Mouse (Mus musculus): ENCODE results near the gene Hormad1.

The Hormad1 gene

DNA sequence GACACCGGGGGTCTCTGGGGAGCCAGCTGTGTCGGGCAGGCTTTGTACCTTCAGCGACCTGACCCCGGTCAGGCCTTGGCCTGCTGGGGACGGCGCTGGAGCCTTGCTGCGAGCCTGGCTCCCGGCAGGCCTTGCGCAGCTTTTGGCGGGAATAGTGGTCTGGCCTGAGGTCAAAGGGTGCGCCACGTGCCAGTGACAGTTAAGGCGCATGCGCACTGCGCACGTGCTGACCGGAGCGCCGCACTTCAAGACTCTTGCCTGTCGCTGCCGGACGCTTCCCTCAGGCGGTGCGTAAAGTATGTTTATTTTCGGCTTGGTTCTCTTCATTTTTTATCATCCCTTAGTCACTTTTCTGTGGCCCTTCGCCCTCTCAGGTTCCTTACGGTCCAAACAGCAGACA is at the start of gene Hormad1:
Gene Hormad1, plus strand, starts transcription at position 241 of the 400 bp plus-strand sequence.
- DNase-seq (ENCODE audit: low read depth, low spot score), result no peak

DNA sequence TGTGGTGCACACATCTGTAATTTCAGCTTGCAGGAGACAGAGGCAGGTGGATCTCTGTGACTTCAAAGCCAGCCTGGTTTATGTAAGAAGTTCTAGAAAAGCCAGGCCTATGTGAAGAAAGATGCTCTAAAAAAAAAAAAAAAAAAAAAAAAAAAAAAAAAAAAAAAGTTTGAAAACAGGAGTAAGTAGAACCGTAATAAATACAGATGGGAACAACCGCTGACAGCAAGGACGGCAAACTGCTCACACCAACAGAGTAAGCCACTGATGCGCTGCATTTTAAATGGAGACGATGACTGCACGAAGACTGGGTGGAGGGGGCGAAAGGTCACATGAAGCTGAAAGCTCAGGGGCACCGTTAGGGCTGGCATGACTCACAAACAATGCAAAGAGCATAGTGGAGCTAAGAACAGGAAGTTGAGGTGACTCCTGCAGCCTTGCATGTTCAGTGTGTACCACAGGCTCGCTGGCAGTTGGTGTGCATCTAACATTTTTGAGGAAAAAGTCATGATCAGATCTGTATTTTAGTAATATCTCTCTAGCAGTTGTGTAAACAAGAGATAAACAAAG is 47.8 kb upstream of the Hormad1 start:
- peak; percentile 81 for DNase-seq (ENCODE audit: low read depth, low spot score)

DNA sequence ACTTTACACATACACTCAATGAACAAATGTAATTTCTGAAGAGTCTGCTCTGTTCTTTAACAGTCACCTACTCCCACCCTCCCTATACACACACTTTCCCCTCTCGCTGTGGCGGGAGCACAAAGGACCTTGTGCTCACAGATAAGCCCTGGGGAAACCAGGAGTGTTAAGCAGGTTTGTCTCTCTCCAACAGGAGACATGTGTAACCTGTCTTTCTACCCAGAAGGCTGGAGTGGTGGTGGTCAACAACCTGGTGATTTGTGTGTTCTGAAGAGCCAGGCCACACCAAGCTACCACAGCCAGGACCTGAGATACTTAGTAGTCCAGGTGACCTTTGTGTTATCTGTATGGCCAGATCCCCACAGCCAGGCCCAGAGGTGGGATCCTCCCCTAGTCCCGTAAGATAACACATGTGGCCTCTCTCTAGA is 42.8 kb upstream of the Hormad1 start:
- DNase-seq (ENCODE audit: low read depth, low spot score), result no peak

GRCm38 (mm10) chr3:95517493-95517898 is 42.0 kb upstream of the Hormad1 start:
- peak; percentile 83 for DNase-seq (ENCODE audit: low read depth, low spot score)

DNA sequence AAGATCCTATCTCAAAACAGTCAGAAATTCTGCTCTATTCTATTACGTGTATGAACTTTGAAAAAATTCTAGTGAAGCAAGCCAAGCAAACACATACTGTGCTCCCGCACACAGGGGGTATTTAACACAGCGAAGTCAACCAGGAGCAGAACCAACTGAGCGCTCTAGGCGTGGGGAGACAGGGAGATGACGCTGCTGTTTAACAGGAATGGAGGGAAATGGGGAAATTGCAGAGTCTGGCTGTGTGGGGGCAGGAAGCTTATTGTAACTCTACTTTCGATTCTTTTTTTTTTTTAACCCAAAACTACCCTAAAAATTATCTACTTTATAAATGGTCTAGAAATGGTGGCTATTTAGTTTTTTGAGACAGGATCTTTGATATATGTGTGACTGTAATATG is 40.6 kb upstream of the Hormad1 start:
- DNase-seq (ENCODE audit: low read depth, low spot score), result no peak

GRCm38 (mm10) chr3:95519315-95519714 is 40.2 kb upstream of the Hormad1 start:
- DNase-seq (ENCODE audit: low read depth, low spot score), result no peak

GRCm38 (mm10) chr3:95520100-95520499 is 39.4 kb upstream of the Hormad1 start:
- DNase-seq (ENCODE audit: low read depth, low spot score), result no peak

GRCm38 (mm10) chr3:95521168-95521567 is 38.3 kb upstream of the Hormad1 start:
- DNase-seq (ENCODE audit: low read depth, low spot score), result no peak

DNA sequence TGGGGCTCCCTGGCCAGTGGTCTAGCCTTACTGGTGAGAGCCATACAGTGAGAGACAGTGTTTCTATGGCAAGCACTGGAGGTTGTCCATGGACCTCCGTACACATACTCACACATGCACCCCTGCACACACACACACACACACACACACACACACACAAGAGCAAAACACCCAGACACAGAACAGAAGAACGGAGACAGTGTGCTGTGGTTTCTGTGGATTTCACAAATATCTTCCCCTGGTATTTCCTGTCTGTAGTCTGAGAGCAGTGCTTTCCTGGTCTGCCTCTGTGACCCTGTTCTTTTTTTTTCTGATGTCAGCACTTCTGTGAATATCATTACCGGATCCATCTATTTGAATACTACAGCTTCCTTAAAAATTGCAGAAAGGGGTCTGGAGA is 35.8 kb upstream of the Hormad1 start:
- DNase-seq (ENCODE audit: low read depth, low spot score), result peak; percentile 78

GRCm38 (mm10) chr3:95524673-95525072 is 34.8 kb upstream of the Hormad1 start:
- DNase-seq (ENCODE audit: low read depth, low spot score), result no peak

GRCm38 (mm10) chr3:95526111-95526510 is 33.4 kb upstream of the Hormad1 start:
- DNase-seq (ENCODE audit: low read depth, low spot score), result no peak

DNA sequence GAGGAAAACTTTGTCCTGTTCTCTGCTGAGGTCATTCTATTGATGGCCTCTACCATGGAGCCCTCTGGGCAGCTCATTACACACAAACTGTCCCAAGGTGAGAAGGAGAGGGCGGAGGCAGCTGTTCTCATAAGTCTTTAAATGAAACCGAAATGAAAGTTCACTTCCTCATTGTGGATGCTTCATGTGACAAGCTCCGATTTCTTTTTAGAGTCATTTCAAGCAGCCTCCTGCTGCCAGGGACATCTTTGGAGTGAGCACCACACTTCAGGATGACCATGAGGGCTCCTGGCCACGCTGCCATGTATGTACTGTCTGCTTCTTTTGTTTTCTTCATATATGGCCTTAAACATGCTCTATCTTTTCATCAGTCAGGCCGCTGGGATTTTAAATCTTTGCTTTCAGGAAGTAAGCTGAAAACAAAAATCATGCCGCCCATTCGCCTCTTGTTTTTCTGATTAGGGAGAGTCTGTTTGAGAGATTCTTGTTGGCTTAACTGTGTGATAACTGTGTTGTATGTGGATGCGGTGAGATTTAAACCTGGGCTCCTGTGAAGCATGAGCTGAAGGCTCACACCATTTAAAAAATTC is 32.8 kb upstream of the Hormad1 start, which contains the start of gene Ctss:
Gene Ctss, plus strand, starts transcription at position 165 of the 590 bp plus-strand sequence.
- DNase-seq (ENCODE audit: low read depth, low spot score), result peak; percentile 67

DNA sequence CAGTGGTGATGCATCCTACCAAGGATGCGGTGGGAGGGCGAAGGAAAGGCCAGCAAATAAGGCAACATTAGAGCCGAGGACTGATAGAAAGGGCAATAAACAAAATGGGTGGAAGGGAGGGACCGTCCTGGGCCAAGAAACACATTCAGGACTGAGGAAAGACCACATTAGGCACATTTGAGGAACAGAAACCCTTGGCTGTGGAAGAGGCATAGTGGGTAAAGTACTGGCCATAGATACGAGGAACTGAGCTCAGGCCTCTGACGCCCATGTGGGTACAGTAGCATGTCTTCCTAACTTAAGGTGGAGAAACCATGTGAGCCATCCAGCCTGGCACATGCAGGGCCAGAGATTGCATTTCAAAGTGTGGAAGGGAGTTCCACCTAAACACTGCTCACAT is 29.7 kb upstream of the Hormad1 start:
- no peak for DNase-seq (ENCODE audit: low read depth, low spot score)

- no peak for DNase-seq (ENCODE audit: low read depth, low spot score)
Measured at GRCm38 (mm10) chr3:95531025-95531424, 28.5 kb upstream of the Hormad1 start.

GRCm38 (mm10) chr3:95533364-95533763 is 26.1 kb upstream of the Hormad1 start:
- no peak for DNase-seq (ENCODE audit: low read depth, low spot score)

DNA sequence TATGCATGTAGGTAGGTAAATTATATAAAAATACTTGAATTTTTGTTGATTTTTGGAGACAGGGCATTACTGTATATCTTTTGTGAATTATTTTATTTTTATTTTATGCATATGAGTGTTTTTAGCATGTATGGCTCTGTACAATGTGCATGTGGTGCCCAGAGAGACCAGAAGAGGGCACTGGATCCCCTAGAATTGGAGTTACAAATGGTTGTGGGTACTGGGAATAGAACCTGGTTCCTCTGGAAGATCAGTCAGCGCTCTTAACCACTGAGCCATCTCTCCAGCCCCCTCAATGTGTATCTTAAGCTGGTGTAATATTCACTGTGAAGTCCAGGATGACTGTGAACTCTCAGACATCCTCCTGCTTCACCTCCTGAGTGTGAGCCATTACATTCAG is 24.6 kb upstream of the Hormad1 start:
- no peak for DNase-seq (ENCODE audit: low read depth, low spot score)

DNA sequence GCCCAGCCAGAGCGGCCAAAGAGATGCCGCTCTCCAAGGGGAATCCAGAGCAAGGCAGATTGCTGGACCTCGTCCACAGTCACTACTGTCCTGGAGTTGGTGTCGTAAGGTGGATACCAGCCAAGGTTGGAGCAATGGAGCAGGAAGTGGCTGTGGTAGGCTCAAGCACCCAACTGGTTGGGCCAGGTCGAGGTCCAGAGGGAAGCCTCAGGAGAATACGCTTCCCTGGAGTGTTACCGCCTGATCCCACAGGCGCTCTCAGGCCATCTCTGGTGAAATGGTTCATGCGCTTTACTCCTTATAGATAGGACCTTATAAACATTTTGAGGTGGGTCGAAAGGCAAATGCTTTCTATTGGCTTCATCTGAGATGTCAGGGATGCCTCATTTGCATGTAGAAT is 20.5 kb upstream of the Hormad1 start:
- no peak for DNase-seq (ENCODE audit: low read depth, low spot score)

- DNase-seq (ENCODE audit: low read depth, low spot score), result no peak
Measured at GRCm38 (mm10) chr3:95539837-95540236, 19.6 kb upstream of the Hormad1 start.

GRCm38 (mm10) chr3:95541186-95541585 is 18.3 kb upstream of the Hormad1 start:
- peak; percentile 63 for DNase-seq (ENCODE audit: low read depth, low spot score)

GRCm38 (mm10) chr3:95542171-95542570 is 17.3 kb upstream of the Hormad1 start:
- peak; percentile 69 for DNase-seq (ENCODE audit: low read depth, low spot score)

DNA sequence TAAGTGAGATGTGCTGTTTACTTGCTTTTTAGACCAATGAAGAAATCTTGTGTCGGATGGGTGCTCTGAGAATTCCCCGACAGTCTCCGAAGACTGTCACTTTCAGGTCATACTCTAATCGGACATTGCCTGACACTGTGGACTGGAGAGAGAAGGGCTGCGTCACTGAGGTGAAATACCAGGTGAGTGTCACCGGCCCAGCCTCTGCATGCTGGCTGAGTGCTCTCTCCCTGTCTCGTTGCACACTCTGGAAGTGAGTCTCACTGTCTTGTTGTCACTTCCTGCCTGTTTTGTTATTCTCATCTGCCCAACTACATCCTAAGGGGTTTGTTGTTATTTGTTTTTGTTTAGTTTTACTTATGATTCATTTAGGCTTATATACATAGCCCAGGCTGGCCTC is 16.5 kb upstream of the Hormad1 start:
- no peak for DNase-seq (ENCODE audit: low read depth, low spot score)

- no peak for DNase-seq (ENCODE audit: low read depth, low spot score)
Measured at GRCm38 (mm10) chr3:95550176-95550575, 9.3 kb upstream of the Hormad1 start.

- DNase-seq (ENCODE audit: low read depth, low spot score), result no peak
Measured at GRCm38 (mm10) chr3:95553986-95554385, 5.5 kb upstream of the Hormad1 start.

GRCm38 (mm10) chr3:95560738-95561137 is 1.3 kb downstream of the Hormad1 start:
- DNase-seq (ENCODE audit: low read depth, low spot score), result no peak
